Mouse (Mus musculus) frontal cortex, adult 2 months (tissue): Measurements from ENCODE around the gene Ube4a. TPM values are rescaled to one million over a fixed set of nuclear protein-coding genes. Genes with fewer than 3 reads are reported as not detected.
"Not testable (repeated sequence)": the region's sequence is repeated elsewhere in the genome, so short reads cannot be mapped to it uniquely, and the experiment has no call there.

ENCODE experiments used
- DNase-seq, 2 experiments: peaks; one replicate each; pipeline ENCODE4 v3.0.0; 2022; ENCODE audit warnings: low spot score in 1 of 2; ENCODE audit errors: extremely low spot score in 1 of 2
- polyA plus RNA-seq: library from polyadenylated mRNA; depleted of rRNA; stranded (reverse); fragments of >200 nt; gene quantifications from 2 replicates; pipeline ENCODE4 v1.2.3, GENCODE M21; 2012

Ube4a gene
- polyA plus RNA-seq, 1 experiment, result 27.4 TPM

- DNase-seq, result no peak
Observed at GRCm38 (mm10) chr9:44982081-44982480, 16.7 kb upstream of the Ube4a start.

- DNase-seq, result no peak
Observed at GRCm38 (mm10) chr9:44981676-44982075, 16.3 kb upstream of the Ube4a start, which contains the start of gene Cd3d. Gene Cd3d (plus strand): TSS chr9:44981786.

GRCm38 (mm10) chr9:44981104-44981503, 15.7 kb upstream of the Ube4a start:
- DNase-seq, result no peak

GRCm38 (mm10) chr9:44980242-44980641, 14.8 kb upstream of the Ube4a start, which contains the start of gene Cd3g:
Gene Cd3g (minus strand): TSS chr9:44980431.
- no peak for DNase-seq

- DNase-seq, result no peak
Observed at GRCm38 (mm10) chr9:44979806-44980205, 14.4 kb upstream of the Ube4a start.

GRCm38 (mm10) chr9:44977813-44978212, 12.4 kb upstream of the Ube4a start:
- no peak for DNase-seq

- peak in 1 of 2 experiments; percentile 20 for DNase-seq
Observed at GRCm38 (mm10) chr9:44969450-44969849, 4.0 kb upstream of the Ube4a start.

GRCm38 (mm10) chr9:44967763-44968162, 2.4 kb upstream of the Ube4a start:
- DNase-seq, result not testable (repeated sequence)

GRCm38 (mm10) chr9:44966815-44967242, 1.4 kb upstream of the Ube4a start:
- peak in 1 of 2 experiments; percentile 76 for DNase-seq

- DNase-seq, result no peak
Observed at GRCm38 (mm10) chr9:44965833-44966466, 550 bp upstream of the Ube4a start.

GRCm38 (mm10) chr9:44954432-44954831, 11.0 kb downstream of the Ube4a start:
- DNase-seq, result no peak

- no peak for DNase-seq
Observed at GRCm38 (mm10) chr9:44947836-44948235, 17.6 kb downstream of the Ube4a start.

GRCm38 (mm10) chr9:44946185-44946695, 19.2 kb downstream of the Ube4a start:
- no peak for DNase-seq

- DNase-seq, result no peak
Observed at GRCm38 (mm10) chr9:44942421-44942820, 23.0 kb downstream of the Ube4a start.

GRCm38 (mm10) chr9:44941756-44942155, 23.6 kb downstream of the Ube4a start:
- DNase-seq, result no peak

GRCm38 (mm10) chr9:44921543-44921942, 43.9 kb downstream of the Ube4a start:
- DNase-seq, result no peak

- DNase-seq, result peak in 1 of 2 experiments; percentile 48
Observed at GRCm38 (mm10) chr9:44921123-44921468, 44.3 kb downstream of the Ube4a start.

GRCm38 (mm10) chr9:44920374-44921122, 44.9 kb downstream of the Ube4a start, which contains the start of gene Atp5l:
Gene Atp5l (minus strand): TSS chr9:44920742.
- DNase-seq, result peak; percentile 81 to 95

- DNase-seq, result no peak
Observed at GRCm38 (mm10) chr9:44919606-44920005, 45.8 kb downstream of the Ube4a start.

- DNase-seq, result peak in 1 of 2 experiments; percentile 53
Observed at GRCm38 (mm10) chr9:44916196-44916595, 49.2 kb downstream of the Ube4a start.

- DNase-seq, result no peak
Observed at GRCm38 (mm10) chr9:44914706-44915105, 50.7 kb downstream of the Ube4a start.

GRCm38 (mm10) chr9:44911365-44911764, 54.0 kb downstream of the Ube4a start:
- peak in 1 of 2 experiments; percentile 50 for DNase-seq
